Mouse (Mus musculus): Measurements from ENCODE around the gene Aldh3b1.

Gene Aldh3b1

GRCm38 (mm10) chr19:3910206-3910605, 19.4 kb downstream of the Aldh3b1 start:
- no peak for DNase-seq

GRCm38 (mm10) chr19:3907876-3908660, 21.5 kb downstream of the Aldh3b1 start:
- peak; percentile 65 for DNase-seq

GRCm38 (mm10) chr19:3906795-3907786, 22.5 kb downstream of the Aldh3b1 start, which contains the start of gene Tcirg1:
TSS of gene Tcirg1 (minus strand) at chr19:3907133.
- peak; percentile 89 for DNase-seq

- no peak for DNase-seq
These were observed 23.3 kb downstream of the Aldh3b1 start for GRCm38 (mm10) chr19:3906326-3906725.

- DNase-seq = peak; percentile 80
These were observed 24.2 kb downstream of the Aldh3b1 start for GRCm38 (mm10) chr19:3905261-3905969.

- DNase-seq = no peak
These were observed 25.3 kb downstream of the Aldh3b1 start for GRCm38 (mm10) chr19:3904363-3904675.

GRCm38 (mm10) chr19:3903648-3904362, 25.8 kb downstream of the Aldh3b1 start:
- DNase-seq = no peak

- no peak for DNase-seq
These were observed 26.6 kb downstream of the Aldh3b1 start for GRCm38 (mm10) chr19:3902966-3903365.

GRCm38 (mm10) chr19:3899618-3900017, 30.0 kb downstream of the Aldh3b1 start:
- DNase-seq = no peak

- DNase-seq = no peak
These were observed 30.7 kb downstream of the Aldh3b1 start for GRCm38 (mm10) chr19:3898952-3899351.

GRCm38 (mm10) chr19:3897557-3897956, 32.1 kb downstream of the Aldh3b1 start:
- DNase-seq = no peak

GRCm38 (mm10) chr19:3896208-3896607, 33.4 kb downstream of the Aldh3b1 start:
- DNase-seq = no peak

GRCm38 (mm10) chr19:3895171-3895631, 34.4 kb downstream of the Aldh3b1 start:
- no peak for DNase-seq

GRCm38 (mm10) chr19:3894294-3894693, 35.3 kb downstream of the Aldh3b1 start:
- DNase-seq = no peak

- no peak for DNase-seq
These were observed 36.0 kb downstream of the Aldh3b1 start for GRCm38 (mm10) chr19:3893545-3894116.

GRCm38 (mm10) chr19:3890181-3890580, 39.4 kb downstream of the Aldh3b1 start:
- DNase-seq = peak; percentile 53

GRCm38 (mm10) chr19:3889096-3889495, 40.5 kb downstream of the Aldh3b1 start:
- no peak for DNase-seq

- DNase-seq = no peak
These were observed 45.1 kb downstream of the Aldh3b1 start for GRCm38 (mm10) chr19:3884325-3884990.

GRCm38 (mm10) chr19:3882214-3882613, 47.4 kb downstream of the Aldh3b1 start:
- peak; percentile 41 for DNase-seq

GRCm38 (mm10) chr19:3880054-3880848, 49.4 kb downstream of the Aldh3b1 start:
- DNase-seq = peak; percentile 71

All from lung, postnatal 36 days (tissue).